Mouse (Mus musculus): ENCODE results near the gene Stox2.

The Stox2 gene

DNA sequence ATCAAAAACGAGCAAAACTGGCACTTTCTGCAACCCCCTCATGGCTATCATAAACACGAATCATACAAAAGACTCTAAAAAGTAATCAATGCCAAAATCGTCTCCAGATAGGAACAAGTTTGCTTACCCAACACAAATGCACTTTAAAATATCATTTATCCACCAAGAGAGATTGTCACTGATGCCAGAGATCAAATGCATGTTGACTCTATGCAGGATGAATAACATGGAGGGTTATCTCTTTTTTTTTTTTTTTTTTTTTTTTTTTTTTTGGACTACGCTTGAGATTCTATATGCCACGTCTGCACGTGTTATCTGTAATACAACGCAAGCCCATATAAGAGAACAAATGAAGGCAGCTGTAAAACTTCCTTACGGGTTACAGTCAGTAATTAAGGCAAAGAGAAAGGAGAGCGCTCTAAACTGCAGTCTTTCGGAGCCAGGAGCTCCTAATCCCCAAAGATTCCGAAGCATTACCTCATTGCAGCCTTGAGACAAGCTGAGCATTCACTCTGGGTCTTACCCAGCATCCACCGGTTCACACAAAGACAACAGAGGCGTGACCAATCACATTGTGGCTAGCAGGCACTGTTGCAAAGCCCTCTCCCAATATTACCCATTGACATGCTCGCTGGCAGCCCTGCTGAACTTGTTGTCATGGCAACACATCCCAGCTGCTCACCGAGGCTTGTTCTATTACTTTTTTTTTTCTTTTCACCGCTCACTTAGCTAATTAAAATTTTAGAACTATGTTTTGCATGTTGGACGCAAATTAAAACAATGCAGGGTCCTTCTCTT is 203.8 kb downstream of the Stox2 start:
- DNase-seq (ENCODE audit: low spot score in 2 of 2), result peak; percentile 74 to 83

- no peak for DNase-seq (ENCODE audit: low spot score in 2 of 2)
Measured at GRCm38 (mm10) chr8:47241421-47242078, 204.6 kb downstream of the Stox2 start.

GRCm38 (mm10) chr8:47240871-47241270 is 205.3 kb downstream of the Stox2 start:
- DNase-seq (ENCODE audit: low spot score in 2 of 2), result no peak

- no peak for DNase-seq (ENCODE audit: low spot score in 2 of 2)
Measured at GRCm38 (mm10) chr8:47240266-47240665, 205.9 kb downstream of the Stox2 start.

DNA sequence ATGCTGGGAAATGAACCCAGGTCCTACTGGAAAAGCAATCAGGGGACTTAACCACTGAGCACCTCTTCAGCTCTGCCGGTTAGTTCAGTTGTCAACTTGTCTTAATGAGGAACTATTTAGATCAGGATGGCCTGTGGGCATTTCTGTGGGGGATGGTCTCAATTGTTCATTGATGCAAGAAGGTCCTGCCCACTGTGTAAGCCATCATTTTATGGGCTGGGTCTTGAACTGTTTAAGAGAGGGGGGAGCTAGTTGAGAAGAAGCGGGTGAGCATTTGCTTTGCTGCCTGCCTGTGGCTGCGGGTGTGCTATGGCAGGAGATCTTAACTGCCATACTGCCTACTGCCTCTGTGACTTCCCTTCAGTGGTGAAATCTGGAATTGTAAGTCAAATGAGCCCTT is 214.1 kb downstream of the Stox2 start:
- DNase-seq (ENCODE audit: low spot score in 2 of 2), result no peak

- no peak for DNase-seq (ENCODE audit: low spot score in 2 of 2)
Measured at GRCm38 (mm10) chr8:47230057-47230456, 216.1 kb downstream of the Stox2 start.

- no peak for DNase-seq (ENCODE audit: low spot score in 2 of 2)
Measured at GRCm38 (mm10) chr8:47221851-47222250, 224.3 kb downstream of the Stox2 start.

DNA sequence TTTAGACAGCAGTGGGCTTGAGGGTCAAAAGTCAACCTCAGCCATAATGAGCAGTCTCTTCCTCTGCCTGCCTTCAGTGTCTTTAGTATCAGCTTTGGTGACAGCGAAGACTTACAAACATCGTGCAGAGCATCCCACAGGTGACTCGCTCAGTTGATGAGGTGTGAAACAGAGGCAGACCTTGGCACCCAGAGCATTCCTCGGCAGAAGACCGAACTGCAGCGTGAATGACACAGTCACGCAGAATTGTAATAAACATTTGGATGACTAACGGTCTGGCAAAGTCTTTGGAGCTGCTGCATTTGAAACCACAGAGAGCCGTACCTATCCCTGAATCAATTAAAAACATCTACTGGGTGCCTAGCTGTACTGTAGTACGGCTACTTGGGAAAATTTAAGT is 225.0 kb downstream of the Stox2 start:
- DNase-seq (ENCODE audit: low spot score in 2 of 2), result no peak

DNA sequence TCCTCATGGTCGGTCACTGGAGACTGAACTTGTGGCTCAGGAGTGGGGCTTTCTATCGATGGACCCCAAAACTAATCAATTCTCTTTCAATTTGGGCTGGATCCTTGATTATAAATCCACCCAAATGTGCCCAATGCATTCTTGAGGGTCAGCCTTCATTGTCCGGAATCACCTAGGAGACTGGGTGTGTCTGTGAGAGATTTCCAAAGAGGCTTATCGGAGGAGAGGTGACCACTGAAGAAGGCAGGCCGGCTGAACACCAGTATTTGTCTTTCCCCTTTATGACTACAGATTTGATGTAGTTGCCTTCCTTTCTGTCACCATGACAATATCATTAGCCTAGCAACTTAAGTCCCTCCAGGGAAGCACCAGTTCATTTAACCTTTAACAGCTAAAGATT is 225.8 kb downstream of the Stox2 start:
- no peak for DNase-seq (ENCODE audit: low spot score in 2 of 2)

DNA sequence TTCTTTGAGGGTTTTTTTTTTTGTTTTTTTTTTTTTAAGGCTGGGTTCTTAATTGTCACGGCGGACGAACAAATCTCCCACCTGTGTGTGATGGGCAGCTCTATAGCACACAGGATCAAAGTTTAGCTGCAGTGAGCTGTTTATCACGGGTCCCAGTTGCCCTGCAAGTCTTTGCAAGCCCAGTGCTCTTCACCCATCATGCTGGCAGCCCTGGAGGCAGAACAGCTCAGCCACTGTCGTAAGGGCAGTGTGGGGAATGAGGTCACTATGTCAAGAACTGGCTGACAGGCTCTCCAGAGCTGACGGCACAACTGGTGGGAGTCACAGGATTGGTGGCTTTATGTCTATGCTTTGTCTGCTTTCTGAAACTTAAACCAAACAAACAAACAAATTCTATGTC is 227.6 kb downstream of the Stox2 start:
- no peak for DNase-seq (ENCODE audit: low spot score in 2 of 2)

GRCm38 (mm10) chr8:47218021-47218420 is 228.1 kb downstream of the Stox2 start:
- DNase-seq (ENCODE audit: low spot score in 2 of 2), result peak in 1 of 2 experiments; percentile 45

DNA sequence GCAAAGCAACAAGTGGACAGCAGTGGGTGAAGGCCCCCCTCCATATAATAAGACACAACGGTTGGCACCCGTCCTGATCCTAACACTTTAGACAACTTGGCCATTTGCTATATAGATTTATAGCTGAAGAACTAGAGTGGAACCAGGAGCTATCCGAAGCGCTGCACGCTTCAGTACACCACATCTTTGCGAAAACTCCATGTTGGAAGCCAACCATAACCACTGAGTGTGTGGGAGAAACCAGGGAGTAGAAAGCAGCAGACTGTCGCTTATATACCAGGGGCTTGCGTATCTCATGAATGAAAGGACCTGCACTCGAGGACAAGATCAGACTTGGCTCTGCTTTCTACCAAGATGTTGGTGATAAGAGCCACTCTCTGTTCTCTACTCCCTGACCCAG is 234.0 kb downstream of the Stox2 start:
- DNase-seq (ENCODE audit: low spot score in 2 of 2), result no peak

DNA sequence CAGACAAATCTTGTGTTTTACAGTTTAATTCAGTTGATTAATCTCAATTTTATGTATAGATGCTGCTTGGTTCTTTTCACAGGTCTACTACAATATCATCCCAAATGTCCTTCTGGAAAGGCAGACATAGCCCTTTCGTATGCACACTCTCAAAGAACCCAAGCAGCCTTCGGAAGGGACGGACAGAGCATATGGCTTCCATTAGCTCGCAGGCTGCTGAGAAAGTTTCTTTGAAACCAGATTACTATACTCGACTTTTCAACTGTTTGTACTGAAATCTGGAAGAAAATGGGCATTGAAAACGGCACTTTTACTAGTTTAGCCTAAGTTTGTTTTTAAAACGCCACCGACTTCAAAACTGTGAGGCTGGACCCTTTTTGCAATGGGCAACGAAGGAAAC is 234.9 kb downstream of the Stox2 start:
- DNase-seq (ENCODE audit: low spot score in 2 of 2), result no peak

GRCm38 (mm10) chr8:47208246-47208645 is 237.9 kb downstream of the Stox2 start:
- no peak for DNase-seq (ENCODE audit: low spot score in 2 of 2)

- DNase-seq (ENCODE audit: low spot score in 2 of 2), result no peak
Measured at GRCm38 (mm10) chr8:47206640-47207237, 239.4 kb downstream of the Stox2 start.

- no peak for DNase-seq (ENCODE audit: low spot score in 2 of 2)
Measured at GRCm38 (mm10) chr8:47205472-47205871, 240.7 kb downstream of the Stox2 start.

GRCm38 (mm10) chr8:47196391-47196790 is 249.8 kb downstream of the Stox2 start:
- no peak for DNase-seq (ENCODE audit: low spot score in 2 of 2)

DNA sequence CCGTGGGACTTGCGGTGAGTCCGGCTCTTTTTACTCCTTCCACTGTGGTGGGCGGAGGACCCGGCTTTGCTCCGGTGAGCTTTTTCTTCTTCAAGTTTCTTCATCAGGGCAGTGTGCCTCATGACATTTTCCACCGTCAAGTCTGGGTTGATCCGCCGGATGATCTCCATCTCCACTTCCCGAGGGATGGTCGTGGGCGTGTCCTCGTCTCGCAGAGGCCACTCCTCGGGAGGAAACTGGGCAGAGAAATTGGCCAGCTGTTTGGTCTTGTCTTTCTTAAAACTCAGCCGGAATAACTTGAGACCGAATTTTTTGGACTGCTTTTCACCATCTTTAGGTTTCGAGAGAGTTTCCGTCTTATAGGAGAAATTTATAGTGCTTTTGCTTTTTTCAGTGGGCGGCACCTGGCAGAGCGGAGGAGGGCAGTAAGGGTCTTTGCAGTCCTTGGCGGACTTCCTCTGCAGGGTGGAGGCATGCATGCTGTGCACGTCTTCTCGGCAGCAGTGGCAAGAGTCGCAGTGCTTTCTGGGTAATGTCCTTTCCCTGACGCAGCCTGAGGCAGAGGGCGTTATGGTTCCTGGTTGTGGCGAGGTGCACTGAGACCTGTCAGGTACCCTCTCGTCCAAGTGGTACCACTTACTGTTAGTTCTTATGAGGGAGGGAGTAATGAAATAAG is 252.7 kb downstream of the Stox2 start:
- DNase-seq (ENCODE audit: low spot score in 2 of 2), result no peak

- DNase-seq (ENCODE audit: low spot score in 2 of 2), result no peak
Measured at GRCm38 (mm10) chr8:47191444-47192365, 254.5 kb downstream of the Stox2 start.

DNA sequence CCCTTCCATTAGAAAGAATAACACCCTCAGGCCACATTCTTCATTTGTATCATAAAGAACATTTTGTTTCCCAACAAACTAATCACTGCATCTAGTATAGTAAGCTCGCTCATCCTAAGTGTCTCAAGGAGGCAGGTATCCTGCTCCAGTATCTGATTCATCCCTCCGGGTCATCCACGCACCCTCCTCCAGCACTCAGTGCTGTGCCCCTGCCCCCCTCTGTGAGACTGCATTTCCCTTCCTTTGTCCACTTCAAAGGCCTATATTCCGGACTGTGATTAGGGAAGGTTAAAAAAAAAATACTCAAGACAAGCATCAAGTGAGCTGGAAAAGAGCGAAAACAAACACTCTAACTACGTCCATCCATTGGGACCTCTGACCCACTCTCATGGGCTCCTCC is 260.8 kb downstream of the Stox2 start:
- DNase-seq (ENCODE audit: low spot score in 2 of 2), result no peak
